Mouse (Mus musculus) E14TG2a.4 (cell line): ENCODE data around the gene Nsun5.

ENCODE experiments used
- CTCF ChIP-seq: conservative IDR thresholded peaks from 2 replicates; pipeline ENCODE4 v1.5.1; 2014; ENCODE audit warnings: low read length
- NANOG ChIP-seq: IDR thresholded peaks from 2 replicates; pipeline ENCODE4 v1.6.1; 2014; ENCODE audit warnings: borderline replicate concordance, low read length, mixed read lengths
- POU5F1 ChIP-seq: IDR thresholded peaks from 2 replicates; pipeline ENCODE4 v1.6.1; 2014; ENCODE audit warnings: low read length, borderline replicate concordance

- TF ChIP-seq CTCF (no peak), POU5F1 (no peak), NANOG (no peak)
These were observed 13.0 kb downstream of the Nsun5 start for GRCm38 (mm10) chr5:135382746-135383145.
